Mouse (Mus musculus) macrophage (primary cell): ENCODE measurements around the gene 3425401B19Rik. TPM values are rescaled to one million over a fixed set of nuclear protein-coding genes. Genes with fewer than 3 reads are reported as not detected.

ENCODE experiments used
- H3K27ac ChIP-seq: fragments of 350-480 bp; formaldehyde crosslinking; 2 replicates; pipeline ENCODE4 v1.9.0; 2021
- H3K36me3 ChIP-seq: fragments of 350-480 bp; formaldehyde crosslinking; 2 replicates; pipeline ENCODE4 v1.9.0; 2021; ENCODE audit errors: inconsistent target
- H3K4me3 ChIP-seq: fragments of 350-480 bp; formaldehyde crosslinking; 2 replicates; pipeline ENCODE4 v1.9.0; 2021; ENCODE audit errors: inconsistent target
- H3K79me2 ChIP-seq: fragments of 350-480 bp; formaldehyde crosslinking; 2 replicates; pipeline ENCODE4 v1.9.0; 2021; ENCODE audit errors: inconsistent target
- WGBS: methylation state at CpG from one replicate; pipeline ENCODE4 v1.1.7; 2026; ENCODE audit warnings: inconsistent platforms; ENCODE audit not compliant: missing documents; 5-methylcytosine and 5-hydroxymethylcytosine counted together
- polyA plus RNA-seq: library from polyadenylated mRNA; stranded (reverse); fragments of 250-400 nt; gene quantifications from 3 replicates; pipeline ENCODE4 v1.2.4, GENCODE M21; 2018; ENCODE audit warnings: inconsistent platforms

Gene 3425401B19Rik
- polyA plus RNA-seq, 1 experiment from 2014 or later: not detected

DNA sequence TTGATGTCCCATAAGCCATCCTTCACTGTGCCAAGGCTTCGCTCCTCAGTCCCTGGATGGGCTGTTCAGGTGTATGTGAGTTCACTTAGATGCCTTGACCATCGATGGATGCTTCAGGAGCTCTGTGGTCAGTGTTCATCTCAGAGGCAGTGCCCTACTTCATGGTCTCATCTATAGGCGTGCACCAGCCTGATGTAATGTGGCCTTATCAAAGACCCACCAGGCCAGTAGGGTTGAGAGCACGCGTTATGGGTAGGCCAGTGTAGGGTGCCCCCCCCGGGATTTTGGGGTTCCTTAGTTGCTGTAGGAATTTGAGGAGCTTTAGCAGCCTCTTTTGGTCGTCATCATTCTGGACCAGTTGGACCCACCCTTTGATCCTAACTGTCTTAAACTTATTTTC is 60.3 kb downstream of the 3425401B19Rik start:
- Histone ChIP-seq H3K4me3 (no peak overlapping the region), H3K79me2 (no peaks in the 10 kb centered on the region), H3K27ac (no peak overlapping the region), H3K36me3 (no peaks in the 10 kb centered on the region)
- 88% methylated on average over 7 of the region's 7 CpGs for WGBS

- Histone ChIP-seq H3K36me3 (no peaks in the 10 kb centered on the region), H3K79me2 (no peaks in the 10 kb centered on the region)
- WGBS: 5% methylated on average over 3 of the region's 3 CpGs
These were observed 60.8 kb downstream of the 3425401B19Rik start for GRCm38 (mm10) chr14:32624245-32624644.

DNA sequence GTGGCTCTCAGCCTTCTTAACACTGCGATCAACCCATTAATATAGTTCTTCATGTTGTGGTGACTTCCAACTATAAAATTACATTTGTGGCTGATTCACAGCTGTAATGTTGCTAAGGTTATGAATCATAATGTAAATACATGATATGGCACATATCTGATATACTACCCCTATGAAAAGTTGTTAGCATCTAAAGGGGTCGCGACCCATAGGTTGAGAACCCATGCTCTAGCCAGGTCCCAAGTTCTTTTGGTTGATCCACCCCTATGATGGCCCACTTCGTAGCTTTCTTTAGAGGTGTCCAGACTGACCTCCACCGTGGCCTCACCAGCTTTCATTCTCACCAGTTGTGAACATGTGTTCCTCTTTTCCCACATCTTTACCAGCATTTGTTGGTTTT is 67.8 kb downstream of the 3425401B19Rik start:
- H3K36me3 ChIP-seq: no peaks in the 10 kb centered on the region
- H3K4me3 ChIP-seq: no peak overlapping the region
- no peak overlapping the region for H3K27ac ChIP-seq
- no peaks in the 10 kb centered on the region for H3K79me2 ChIP-seq
- WGBS: 88% methylated on average over 5 of the region's 5 CpGs

More at GRCm38 (mm10) chr14:32624245-32624644, 60.8 kb downstream of the 3425401B19Rik start:
- Histone ChIP-seq H3K27ac (no peak overlapping the region), H3K4me3 (no peak overlapping the region)

GRCm38 (mm10) chr14:32609392-32609791 is 75.7 kb downstream of the 3425401B19Rik start:
- 30% methylated on average over 3 of the region's 3 CpGs for WGBS
- H3K27ac ChIP-seq: no peak overlapping the region
- H3K36me3 ChIP-seq: no peaks in the 10 kb centered on the region
- H3K79me2 ChIP-seq: no peaks in the 10 kb centered on the region
- H3K4me3 ChIP-seq: no peak overlapping the region

Other genes with a start within 250 kb of the 3425401B19Rik start
- gene Slc18a3, start 220.4 kb downstream of the 3425401B19Rik start, polyA plus RNA-seq: not detected in 3 replicates
- gene Chat, start 219.3 kb downstream of the 3425401B19Rik start, polyA plus RNA-seq: not detected in 3 replicates
- gene Ercc6, start 171.8 kb downstream of the 3425401B19Rik start, polyA plus RNA-seq: 2.9 to 4.7 TPM (median 3.1 TPM) in 3 replicates
- gene Prrxl1, start 85.9 kb downstream of the 3425401B19Rik start, polyA plus RNA-seq: not detected in 3 replicates
- 50.0 to 64.0 TPM (median 56.3 TPM) in 3 replicates for gene Tmem273, start 100.7 kb upstream of the 3425401B19Rik start, polyA plus RNA-seq
- 0.15 to 0.16 TPM in 2 of 3 replicates, not detected in the other for gene Fam170b, start 148.7 kb upstream of the 3425401B19Rik start, polyA plus RNA-seq
- gene Vstm4, start 171.5 kb upstream of the 3425401B19Rik start, polyA plus RNA-seq: 0.06 to 0.09 TPM in 2 of 3 replicates, not detected in the other